Mouse (Mus musculus) liver, adult 2 months (tissue): ENCODE results near the gene Nadsyn1. TPM values are rescaled to one million over a fixed set of nuclear protein-coding genes. Genes with fewer than 3 reads are reported as not detected.
A peak's percentile ranks its signal among the peaks of the same experiment; 100 is the strongest.

Experiments
- DNase-seq: peaks from one replicate; pipeline ENCODE4 v3.0.0-alpha.2; 2011; ENCODE audit warnings: low read depth, low spot score; ENCODE audit errors: extremely low read depth
- H3K27ac ChIP-seq: fragments of 200-500 bp; replicated peaks from 2 replicates; pipeline ENCODE4 v1.5.1; 2012; ENCODE audit warnings: low read depth, mild to moderate bottlenecking, control low read depth, inconsistent platforms, low read length; ENCODE audit not compliant: insufficient read depth
- H3K27me3 ChIP-seq: fragments of 200-500 bp; 2 replicates; pipeline ENCODE4 v1.6.1; 2012; ENCODE audit warnings: mild to moderate bottlenecking, moderate library complexity, low read length, inconsistent platforms; ENCODE audit not compliant: control insufficient read depth, insufficient read depth
- H3K36me3 ChIP-seq: fragments of 200-500 bp; 2 replicates; pipeline ENCODE4 v1.6.1; 2012; ENCODE audit warnings: low read length, inconsistent platforms; ENCODE audit not compliant: control insufficient read depth, insufficient read depth
- H3K4me1 ChIP-seq: fragments of 200-500 bp; 2 replicates; pipeline ENCODE4 v1.6.1; 2011; ENCODE audit warnings: low read length; ENCODE audit not compliant: control insufficient read depth, insufficient read depth
- H3K4me3 ChIP-seq: fragments of 200-500 bp; 2 replicates; pipeline ENCODE4 v1.5.1; 2011; ENCODE audit warnings: low read depth, mild to moderate bottlenecking, control low read depth, low read length, moderate library complexity; ENCODE audit not compliant: insufficient read depth
- H3K79me2 ChIP-seq: fragments of 200-500 bp; 2 replicates; pipeline ENCODE4 v1.6.1; 2012; ENCODE audit warnings: inconsistent platforms, mild to moderate bottlenecking, low read length, moderate library complexity; ENCODE audit not compliant: control insufficient read depth, insufficient read depth
- H3K9ac ChIP-seq: fragments of 200-500 bp; 2 replicates; pipeline ENCODE4 v1.6.1; 2012; ENCODE audit warnings: low read depth, mild to moderate bottlenecking, control low read depth, inconsistent platforms, low read length
- CTCF ChIP-seq: fragments of 200-500 bp; IDR thresholded peaks from 2 replicates; pipeline ENCODE4 v1.5.1; 2011; ENCODE audit warnings: low read depth, low read length, control low read depth
- POLR2A ChIP-seq: fragments of 200-500 bp; IDR thresholded peaks from 2 replicates; pipeline ENCODE4 v1.6.1; 2011; ENCODE audit warnings: low read length, control low read depth; ENCODE audit not compliant: insufficient read depth; ENCODE audit errors: extremely low read depth
- WGBS: fragments of 180-500 bp; shearing (Covaris S2); methylation state at CpG from one replicate; pipeline ENCODE4 v1.1.7; 2018; 5-methylcytosine and 5-hydroxymethylcytosine counted together
- polyA plus RNA-seq: library from polyadenylated mRNA; depleted of rRNA; stranded (reverse); fragments of >200 nt; gene quantifications from 2 replicates; pipeline ENCODE4 v1.2.3, GENCODE M21; 2012
- total RNA-seq: library from RNA; depleted of rRNA; stranded (reverse); fragments of >200 nt; gene quantifications from 2 replicates; pipeline ENCODE4 v1.2.3, GENCODE M21; 2014

Gene Nadsyn1
- total and polyA plus RNA-seq, 2 experiments: 22.5 to 25.7 TPM

DNA sequence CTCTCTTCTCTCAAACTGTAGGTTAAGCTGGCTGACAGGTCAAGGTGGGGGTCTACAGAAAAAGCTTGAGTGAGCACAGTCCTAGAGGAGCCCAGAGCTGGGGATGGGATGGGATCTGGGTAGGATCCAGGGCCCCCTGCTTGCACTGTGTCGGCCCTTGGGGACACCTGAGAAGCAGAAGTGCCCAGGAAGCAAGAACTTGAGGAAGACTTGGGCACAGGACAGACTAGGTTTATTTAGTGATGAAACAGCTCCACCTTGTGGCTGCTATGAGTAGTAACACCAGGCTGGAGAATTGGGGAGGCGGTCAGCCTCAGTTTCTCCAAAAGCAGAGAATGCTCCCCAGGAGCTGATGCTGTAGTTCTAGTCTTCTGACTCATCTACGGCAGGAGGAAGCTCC, 58.9 kb downstream of the Nadsyn1 start:
- Histone ChIP-seq H3K4me1 (peaks cover 8% of the 10 kb centered on the region; the same call in 1 of the 2 replicates), H3K79me2 (no peaks in the 10 kb centered on the region), H3K9ac (no peak overlapping the region), H3K27ac (no peak overlapping the region), H3K36me3 (no peaks in the 10 kb centered on the region), H3K4me3 (no peak overlapping the region), H3K27me3 (no peaks in the 10 kb centered on the region)
- peak; percentile 50 for DNase-seq
- WGBS: 16% methylated on average over 3 of the region's 3 CpGs
- TF ChIP-seq POLR2A: no peak
- TF ChIP-seq CTCF: peak; percentile 50; the same call in 1 of the 2 replicates

GRCm38 (mm10) chr7:143758956-143759355, 63.7 kb downstream of the Nadsyn1 start:
- H3K36me3 ChIP-seq: no peaks in the 10 kb centered on the region
- no peaks in the 10 kb centered on the region for H3K79me2 ChIP-seq
- H3K4me1 ChIP-seq: peaks cover 22% of the 10 kb centered on the region
- H3K27ac ChIP-seq: no peak overlapping the region
- H3K4me3 ChIP-seq: no peak overlapping the region
- H3K9ac ChIP-seq: no peak overlapping the region
- no peaks in the 10 kb centered on the region for H3K27me3 ChIP-seq
- TF ChIP-seq POLR2A (no peak), CTCF (no peak)
- no peak for DNase-seq
- 74% methylated on average over 3 of the region's 3 CpGs for WGBS

GRCm38 (mm10) chr7:143757696-143758095, 65.0 kb downstream of the Nadsyn1 start:
- WGBS: 23% methylated on average over 3 of the region's 3 CpGs
- H3K9ac ChIP-seq: no peak overlapping the region
- no peak overlapping the region for H3K4me3 ChIP-seq
- H3K36me3 ChIP-seq: no peaks in the 10 kb centered on the region
- H3K4me1 ChIP-seq: peaks cover 22% of the 10 kb centered on the region
- TF ChIP-seq CTCF (no peak), POLR2A (no peak)
- no peaks in the 10 kb centered on the region for H3K27me3 ChIP-seq
- peak; percentile 89 for DNase-seq
- no peaks in the 10 kb centered on the region for H3K79me2 ChIP-seq
- H3K27ac ChIP-seq: no peak overlapping the region

DNA sequence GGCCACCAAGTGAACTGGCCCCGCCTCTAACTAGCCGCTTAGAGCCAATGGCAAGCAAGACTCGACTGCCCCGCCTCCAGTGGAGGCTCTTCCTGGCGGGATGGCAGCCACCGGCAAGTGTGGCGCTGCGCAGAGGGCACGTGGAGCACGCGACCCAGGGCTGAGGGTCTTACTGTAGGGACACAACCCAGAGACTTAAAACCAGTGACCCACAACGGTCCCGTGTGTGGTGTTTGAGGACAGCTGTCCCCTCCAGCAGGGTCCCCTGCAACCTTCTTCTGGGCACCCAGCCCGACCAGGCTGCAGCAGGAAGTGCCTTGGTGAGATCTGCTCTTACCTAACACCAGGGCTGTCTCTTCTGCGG, 65.6 kb downstream of the Nadsyn1 start:
- Histone ChIP-seq H3K79me2 (no peaks in the 10 kb centered on the region), H3K27ac (peak overlapping the region; percentile 49), H3K36me3 (no peaks in the 10 kb centered on the region), H3K27me3 (no peaks in the 10 kb centered on the region), H3K4me3 (peak overlapping the region; percentile 58), H3K9ac (peak overlapping the region; percentile 53), H3K4me1 (peaks cover 27% of the 10 kb centered on the region)
- WGBS: 1% methylated on average over 15 of the region's 15 CpGs
- peak; percentile 81 for DNase-seq
- TF ChIP-seq CTCF (no peak), POLR2A (peak; percentile 23; the same call in 1 of the 2 replicates)

DNA sequence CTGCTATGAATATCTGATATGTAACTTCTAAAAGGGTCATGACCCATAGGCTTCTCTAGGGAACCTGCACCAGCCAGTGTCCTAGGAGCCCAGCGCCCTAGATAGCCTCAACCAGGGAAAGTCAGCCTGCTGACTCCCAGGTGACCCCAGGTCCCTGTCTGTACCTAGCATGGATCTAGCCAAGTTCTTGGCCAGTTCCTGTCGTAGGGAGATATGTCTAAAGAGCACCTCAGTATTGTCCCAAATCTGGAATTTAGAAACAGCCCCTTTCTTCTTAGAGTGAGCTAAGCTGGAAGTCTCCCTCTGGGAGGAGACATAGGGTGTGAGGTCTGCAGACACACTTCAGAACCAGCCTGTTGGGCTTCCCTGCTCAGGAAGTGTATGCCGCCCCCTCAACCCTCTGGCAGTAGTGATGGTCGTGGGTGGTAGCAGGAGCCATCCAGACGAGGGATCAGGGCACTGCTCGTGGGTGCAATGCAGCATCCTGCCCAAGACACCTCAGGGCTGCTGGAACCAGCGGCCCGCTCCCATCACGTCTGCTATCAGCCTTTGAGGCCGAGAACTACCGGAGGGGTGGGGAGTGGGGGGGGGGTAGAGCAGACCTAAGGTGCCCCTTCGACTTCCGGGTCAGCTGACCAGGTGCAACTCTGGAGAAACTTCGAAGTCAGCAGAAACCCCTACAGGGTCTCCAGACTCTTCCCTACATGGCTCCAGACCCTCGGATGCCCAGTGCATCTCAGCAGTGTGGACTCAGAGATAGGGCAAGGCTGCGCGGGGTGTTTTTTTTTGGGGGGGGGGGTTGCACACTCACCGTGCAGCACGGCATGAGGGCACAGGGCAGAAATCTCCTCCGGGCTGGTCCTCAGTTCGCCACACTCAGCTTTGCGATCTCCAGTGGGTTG, 66.3 kb downstream of the Nadsyn1 start, which contains the start of gene Osbpl5:
Gene Osbpl5, minus strand, starts transcription at position 861 of the 902 bp plus-strand sequence.
- peaks cover 31% of the 10 kb centered on the region for H3K4me1 ChIP-seq
- peak within 1 kb of the TSS; percentile 49 for H3K27ac ChIP-seq
- 25% methylated on average over 22 of the region's 22 CpGs for WGBS

More for the DNA sequence above, 66.3 kb downstream of the Nadsyn1 start, which contains the start of gene Osbpl5:
- no peaks in the 10 kb centered on the region for H3K36me3 ChIP-seq
- peak within 1 kb of the TSS; percentile 58 for H3K4me3 ChIP-seq
- no peak for DNase-seq
- TF ChIP-seq POLR2A (no peak), CTCF (no peak)
- peak within 1 kb of the TSS; percentile 53 for H3K9ac ChIP-seq
- no peaks in the 10 kb centered on the region for H3K27me3 ChIP-seq
- H3K79me2 ChIP-seq: no peaks in the 10 kb centered on the region
